Mouse (Mus musculus): ENCODE results near the gene Pik3r4.

DNA sequence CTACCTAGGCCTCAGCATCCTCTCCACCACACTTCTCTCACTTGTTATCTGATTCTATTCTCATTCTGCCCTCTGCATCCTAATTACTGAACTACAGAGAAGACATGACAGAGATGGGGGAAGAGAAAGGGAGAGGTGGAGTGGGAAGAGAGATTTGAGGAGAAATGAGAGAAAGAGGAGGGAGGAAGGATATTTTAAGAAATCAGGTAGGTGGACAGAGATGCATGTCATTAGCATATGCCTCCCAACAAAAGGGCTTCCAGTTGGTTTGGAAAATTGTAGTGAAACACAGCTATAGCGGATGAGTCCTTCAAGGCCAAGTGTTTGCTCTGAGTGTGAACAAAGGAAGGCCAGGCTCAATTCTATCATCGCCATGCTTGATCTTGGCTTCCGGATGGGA is 69.3 kb downstream of the Pik3r4 start:
- TF ChIP-seq CTCF (IDR thresholded peaks at IDR 0.05; ENCODE audit: low read depth), result no peak
- no peak for TF ChIP-seq EP300 (optimal IDR thresholded peaks at IDR 0.05)

Data from stomach, postnatal 0 days (tissue).